Mouse (Mus musculus): Measurements from ENCODE around the gene Emp3. TPM values are rescaled to one million over a fixed set of nuclear protein-coding genes. Genes with fewer than 3 reads are reported as not detected.

Emp3 gene
- polyA plus RNA-seq, 1 experiment from 2014 or later: 84.1 TPM

Other genes with a start within 250 kb of the Emp3 start
- gene Ntn5, start 237.4 kb downstream of the Emp3 start, polyA plus RNA-seq (2015; fragmentation: Nextera tagmentation; extraction: Ambion mirVana): 0.11 TPM in 1 of 2 replicates, not detected in the other
- gene Sec1, start 227.0 kb downstream of the Emp3 start, polyA plus RNA-seq (2015; fragmentation: Nextera tagmentation; extraction: Ambion mirVana): 0.29 and 0.47 TPM in 2 replicates
- 5.4 and 6.0 TPM in 2 replicates for gene Car11, start 221.6 kb downstream of the Emp3 start, polyA plus RNA-seq (2015; fragmentation: Nextera tagmentation; extraction: Ambion mirVana)
- 2.2 and 3.5 TPM in 2 replicates for gene Dbp, start 216.3 kb downstream of the Emp3 start, polyA plus RNA-seq (2015; fragmentation: Nextera tagmentation; extraction: Ambion mirVana)
- gene Rpl18, start 205.9 kb downstream of the Emp3 start, polyA plus RNA-seq (2015; fragmentation: Nextera tagmentation; extraction: Ambion mirVana): 630 and 695 TPM in 2 replicates
- 16.7 and 17.5 TPM in 2 replicates for gene Sphk2, start 203.4 kb downstream of the Emp3 start, polyA plus RNA-seq (2015; fragmentation: Nextera tagmentation; extraction: Ambion mirVana)
- gene Fam83e, start 200.2 kb downstream of the Emp3 start, polyA plus RNA-seq (2015; fragmentation: Nextera tagmentation; extraction: Ambion mirVana): 0.20 and 0.31 TPM in 2 replicates
- gene Spaca4, start 195.6 kb downstream of the Emp3 start, polyA plus RNA-seq (2015; fragmentation: Nextera tagmentation; extraction: Ambion mirVana): not detected in 2 replicates
- 0.62 and 0.80 TPM in 2 replicates for gene Lmtk3, start 137.7 kb downstream of the Emp3 start, polyA plus RNA-seq (2015; fragmentation: Nextera tagmentation; extraction: Ambion mirVana)
- 0.24 and 0.38 TPM in 2 replicates for gene Sult2b1, start 136.7 kb downstream of the Emp3 start, polyA plus RNA-seq (2015; fragmentation: Nextera tagmentation; extraction: Ambion mirVana)
- gene Cyth2, start 106.8 kb downstream of the Emp3 start, polyA plus RNA-seq (2015; fragmentation: Nextera tagmentation; extraction: Ambion mirVana): 90.1 and 103 TPM in 2 replicates
- 0.39 and 0.43 TPM in 2 replicates for gene Kcnj14, start 96.6 kb downstream of the Emp3 start, polyA plus RNA-seq (2015; fragmentation: Nextera tagmentation; extraction: Ambion mirVana)
- gene Grwd1, start 90.5 kb downstream of the Emp3 start, polyA plus RNA-seq (2015; fragmentation: Nextera tagmentation; extraction: Ambion mirVana): 41.9 and 44.1 TPM in 2 replicates
- gene Kdelr1, start 48.6 kb downstream of the Emp3 start, polyA plus RNA-seq (2015; fragmentation: Nextera tagmentation; extraction: Ambion mirVana): 56.4 and 58.7 TPM in 2 replicates
- 0.13 and 0.23 TPM in 2 replicates for gene Grin2d, start 43.0 kb downstream of the Emp3 start, polyA plus RNA-seq (2015; fragmentation: Nextera tagmentation; extraction: Ambion mirVana)
- gene Syngr4, start 24.7 kb downstream of the Emp3 start, polyA plus RNA-seq (2015; fragmentation: Nextera tagmentation; extraction: Ambion mirVana): 0.90 and 1.1 TPM in 2 replicates
- gene Tmem143, start 24.5 kb downstream of the Emp3 start, polyA plus RNA-seq (2015; fragmentation: Nextera tagmentation; extraction: Ambion mirVana): 5.8 and 6.8 TPM in 2 replicates
- gene Ccdc114, start 2.7 kb upstream of the Emp3 start, polyA plus RNA-seq (2015; fragmentation: Nextera tagmentation; extraction: Ambion mirVana): 2.7 and 3.4 TPM in 2 replicates
- 0.11 and 0.23 TPM in 2 replicates for gene Abcc6, start 108.9 kb upstream of the Emp3 start, polyA plus RNA-seq (2015; fragmentation: Nextera tagmentation; extraction: Ambion mirVana)
- 37.7 and 39.2 TPM in 2 replicates for gene Nomo1, start 112.3 kb upstream of the Emp3 start, polyA plus RNA-seq (2015; fragmentation: Nextera tagmentation; extraction: Ambion mirVana)
- 5.3 and 7.1 TPM in 2 replicates for gene Kcnj11, start 179.4 kb upstream of the Emp3 start, polyA plus RNA-seq (2015; fragmentation: Nextera tagmentation; extraction: Ambion mirVana)

All from heart, embryonic 13.5 days (tissue).